Mouse (Mus musculus) embryo, embryonic 11 days (tissue): ENCODE measurements around the gene Gm20835.
"Not testable (repeated sequence)": the region's sequence is repeated elsewhere in the genome, so short reads cannot be mapped to it uniquely, and the experiment has no call there.

Experiments used
- DNase-seq: peaks from one replicate; pipeline ENCODE4 v3.0.0-alpha.2; 2015

Gene Gm20835

DNA sequence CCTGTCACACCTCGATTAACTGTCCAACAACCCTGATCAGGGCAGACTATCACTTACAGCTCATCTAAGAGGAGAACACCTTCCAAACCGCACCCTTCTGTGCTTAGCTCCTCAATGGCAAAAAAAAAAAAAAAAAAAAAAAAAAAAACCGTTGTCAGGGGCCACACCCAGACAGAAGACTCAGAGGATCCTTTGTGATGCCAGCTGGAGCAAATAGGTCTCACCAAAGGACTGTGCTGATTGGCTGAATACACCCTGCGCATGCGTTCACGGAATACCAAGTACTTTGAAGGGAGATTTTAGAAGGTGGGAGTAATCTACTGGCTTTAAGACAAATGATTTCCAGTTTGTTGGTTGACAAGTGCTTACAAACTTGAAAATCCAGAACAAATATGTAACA is at the start of gene Gm20835:
Gene Gm20835, minus strand, starts transcription at position 101 of the 400 bp plus-strand sequence.
- not testable (repeated sequence) for DNase-seq
